Mouse (Mus musculus) brain, adult 10 weeks (tissue): ENCODE results near the gene Pecam1. TPM values are rescaled to one million over a fixed set of nuclear protein-coding genes. Genes with fewer than 3 reads are reported as not detected.

Source experiments
- polyA plus RNA-seq: library from polyadenylated mRNA; stranded (reverse); fragments of 350-450 nt; fragmentation: Illumina TruSeq; extraction: RNeasy Lipid Tissue Mini Kit (QIAGEN cat#74804); gene quantifications from one replicate; pipeline ENCODE4 v1.2.3, GENCODE M21; 2015; ENCODE audit warnings: low read depth, low replicate concordance

Gene Pecam1
- 18.3 TPM for polyA plus RNA-seq

DNA sequence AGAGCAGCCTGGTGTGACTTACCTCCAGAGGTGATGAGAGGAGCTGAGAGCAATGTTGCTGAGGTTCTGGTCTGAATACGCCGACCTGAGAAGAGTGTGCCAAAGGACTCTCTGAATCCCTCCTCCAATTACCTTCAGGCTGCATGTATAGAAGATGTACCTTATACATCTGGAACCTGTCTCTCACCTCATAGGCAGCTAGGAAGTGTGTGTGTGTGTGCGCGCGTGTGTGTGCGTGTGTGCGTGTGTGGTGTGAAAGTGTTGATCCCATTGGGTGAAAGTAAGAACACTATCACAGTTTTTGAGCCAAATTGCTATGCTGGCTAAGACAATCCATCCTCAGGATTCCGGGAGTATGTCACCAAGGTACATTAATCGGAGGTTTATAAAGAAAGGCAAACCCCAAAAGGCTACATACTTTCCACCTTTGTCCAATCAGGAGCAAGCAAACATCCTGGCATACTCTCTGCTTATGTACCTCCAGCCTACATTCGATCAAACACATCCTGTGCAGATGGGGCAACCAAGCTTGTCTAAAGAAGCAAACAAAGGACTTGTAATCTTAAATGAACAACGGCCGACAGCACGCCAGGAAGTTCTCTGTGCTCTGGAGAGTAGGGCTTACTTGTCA, at the start of gene Pecam1:
Gene Pecam1 (minus strand): TSS at position 508 of the 631 bp plus-strand sequence.

DNA sequence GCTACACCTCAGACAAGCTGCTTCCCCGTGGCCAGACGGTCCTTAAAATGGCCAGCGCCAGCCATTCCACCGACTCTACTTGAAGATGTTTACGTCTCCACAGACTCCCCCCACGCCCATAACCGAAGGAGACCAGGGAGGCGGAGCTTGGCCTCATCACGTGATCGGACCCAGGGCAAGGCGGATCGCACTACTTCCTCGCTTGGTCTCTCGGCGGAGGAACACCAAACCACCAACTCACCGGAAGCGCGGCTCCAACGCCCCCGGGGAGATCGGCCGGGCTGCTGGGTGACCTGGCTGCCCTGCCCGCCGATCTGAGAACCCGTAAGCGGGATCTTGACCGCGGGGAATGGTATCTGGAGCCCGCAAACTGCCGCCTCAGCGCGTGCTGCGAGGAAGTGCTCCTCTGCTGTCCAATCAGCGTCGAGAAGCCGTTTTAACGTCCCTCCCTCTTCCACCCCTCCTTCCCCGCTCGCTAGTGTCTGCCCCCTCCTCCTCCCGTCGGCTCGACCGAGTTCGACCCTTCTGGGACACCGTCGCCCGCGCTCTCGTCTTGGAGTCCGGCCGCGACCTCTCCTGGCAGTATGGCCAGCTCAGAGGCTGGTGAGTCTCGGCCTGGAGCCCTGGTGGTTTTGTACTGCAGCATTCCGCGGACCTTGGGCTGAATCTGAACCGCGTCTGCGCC, 38.5 kb upstream of the Pecam1 start, which contains the start of the genes Ddx5 and Cep95:
Gene Ddx5 (minus strand): TSS at position 411 of the 685 bp plus-strand sequence.
Gene Cep95 (plus strand): TSS at position 478 of the 685 bp plus-strand sequence.

DNA sequence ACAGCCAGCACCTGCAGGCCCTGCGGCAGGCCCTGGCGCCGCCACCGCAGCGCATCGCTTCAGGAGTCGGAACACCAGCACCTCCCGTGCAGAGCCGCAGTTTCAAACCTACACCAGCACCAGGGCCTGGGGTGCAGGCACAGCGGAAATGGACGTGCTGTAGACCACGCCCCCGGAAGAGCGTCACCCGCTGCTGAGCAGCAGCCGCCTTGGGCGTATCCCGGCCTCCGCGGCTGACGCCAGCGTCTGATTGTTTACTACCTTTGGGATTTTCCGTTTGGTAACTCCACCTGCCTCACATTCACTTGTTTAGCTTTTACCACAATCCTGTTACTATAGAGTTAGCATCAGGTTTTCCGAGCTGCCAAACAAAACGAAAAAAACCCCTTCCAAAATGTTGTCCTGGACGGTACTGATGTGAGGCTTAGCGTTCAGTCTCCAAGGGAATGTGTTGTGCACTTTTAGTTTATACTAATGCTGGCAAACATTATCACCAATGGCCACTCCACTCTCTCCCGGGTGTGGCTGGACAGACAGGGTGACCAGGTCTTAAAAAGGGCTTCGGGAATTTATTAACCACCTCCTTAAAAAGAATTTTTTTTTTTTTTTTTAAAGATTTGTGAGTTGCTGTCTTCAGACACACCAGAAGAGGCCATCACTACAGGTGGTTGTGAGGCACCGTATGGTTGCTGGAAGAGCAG, 29.1 kb upstream of the Pecam1 start, which contains the start of gene Polg2:
Gene Polg2 (minus strand): TSS at position 150 of the 701 bp plus-strand sequence.

DNA sequence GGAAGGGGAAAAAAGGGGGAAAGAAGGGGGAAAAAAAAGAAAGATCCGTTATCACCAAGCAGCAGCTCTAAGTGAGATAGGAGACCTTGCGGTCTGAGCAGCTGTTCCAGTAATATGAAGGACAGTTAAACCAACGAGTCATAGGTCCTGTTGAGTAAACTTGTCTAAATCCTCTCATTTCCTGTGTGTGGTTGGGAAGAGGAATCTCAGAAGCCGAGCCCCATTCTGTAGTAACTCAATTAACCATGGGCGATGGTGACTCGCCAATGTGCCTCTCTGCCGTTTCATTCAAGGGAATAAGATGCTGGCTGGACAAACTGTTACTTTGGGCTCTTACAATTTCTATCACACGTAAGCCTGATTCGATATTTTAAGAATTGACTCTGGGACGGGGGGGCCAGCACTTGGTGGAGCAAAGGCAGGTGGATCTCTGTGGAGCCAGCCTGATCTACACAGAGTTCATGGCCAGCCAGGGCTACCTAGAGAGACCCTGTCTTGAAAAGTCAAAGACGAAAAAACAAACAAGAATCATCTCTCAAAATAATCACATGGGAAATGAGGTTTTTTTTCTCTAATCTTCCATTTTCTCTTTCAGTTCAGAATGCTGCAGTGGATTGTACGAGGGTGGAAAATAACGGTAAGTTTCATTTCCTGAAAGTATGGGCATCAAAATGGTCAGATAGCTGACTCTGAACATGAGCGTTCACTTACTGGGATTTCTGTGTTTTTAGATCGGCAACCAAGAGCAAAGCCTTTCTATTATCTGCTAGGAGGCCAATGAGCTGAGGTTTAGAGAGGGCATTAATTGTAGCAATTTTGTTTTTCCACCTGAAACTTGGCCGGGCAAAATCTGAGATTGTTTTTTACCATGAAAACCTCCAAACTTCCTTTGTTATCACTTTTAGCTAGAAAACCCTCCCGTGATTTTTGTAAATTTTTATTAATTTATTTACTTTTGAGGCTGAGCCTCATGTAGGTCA, 901 bp upstream of the Pecam1 start, which contains the start of gene Milr1:
Gene Milr1 (plus strand): TSS at position 188 of the 980 bp plus-strand sequence.

DNA sequence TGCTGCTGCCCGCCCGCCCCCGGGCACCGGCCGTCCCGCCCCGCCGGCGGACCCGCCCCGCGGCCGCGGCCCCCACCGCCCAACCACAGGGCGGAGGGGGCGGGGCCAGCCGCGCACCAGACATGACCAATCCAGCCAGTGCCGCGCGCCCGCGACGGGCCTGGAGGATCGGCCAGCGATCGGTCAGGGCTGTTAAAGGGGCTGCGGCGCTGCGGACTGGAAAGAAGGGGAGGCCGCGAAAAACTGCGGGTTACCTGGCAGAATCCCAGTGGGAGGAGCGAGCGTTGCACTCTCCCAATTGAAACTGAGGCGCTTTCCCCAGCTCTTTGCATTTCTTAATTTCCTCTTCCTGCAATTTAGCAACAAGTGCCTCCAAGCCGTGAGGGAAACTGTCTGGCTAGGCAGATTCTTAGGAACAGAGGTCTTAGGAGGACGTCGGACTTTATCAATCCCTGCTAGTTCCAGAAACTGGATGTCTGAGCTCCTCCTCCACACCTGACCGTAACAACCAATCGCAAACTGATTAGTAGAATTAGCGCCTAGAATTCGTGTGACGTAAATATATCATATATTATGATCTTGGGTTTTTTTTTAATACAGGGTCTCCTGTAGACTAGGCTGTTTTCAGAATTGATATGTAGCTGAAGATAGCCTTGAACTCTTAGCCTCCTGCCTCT, 137.3 kb downstream of the Pecam1 start, which contains the start of gene Tex2:
Gene Tex2 (minus strand): TSS at position 463 of the 677 bp plus-strand sequence.

Other genes with a start within 250 kb of the Pecam1 start
- gene Tex2, start 137.2 kb downstream of the Pecam1 start, polyA plus RNA-seq, result 75.3 TPM
- gene Milr1, start 598 bp upstream of the Pecam1 start, polyA plus RNA-seq, result 0.83 TPM
- gene Polg2, start 28.9 kb upstream of the Pecam1 start, polyA plus RNA-seq, result 3.6 TPM
- 599 TPM for gene Ddx5, start 38.6 kb upstream of the Pecam1 start, polyA plus RNA-seq
- 10.9 TPM for gene Cep95, start 38.6 kb upstream of the Pecam1 start, polyA plus RNA-seq
- 20.5 TPM for gene Smurf2, start 170.1 kb upstream of the Pecam1 start, polyA plus RNA-seq
- gene Kpna2, start 248.9 kb upstream of the Pecam1 start, polyA plus RNA-seq, result 33.5 TPM